In the genomic region with DNA sequence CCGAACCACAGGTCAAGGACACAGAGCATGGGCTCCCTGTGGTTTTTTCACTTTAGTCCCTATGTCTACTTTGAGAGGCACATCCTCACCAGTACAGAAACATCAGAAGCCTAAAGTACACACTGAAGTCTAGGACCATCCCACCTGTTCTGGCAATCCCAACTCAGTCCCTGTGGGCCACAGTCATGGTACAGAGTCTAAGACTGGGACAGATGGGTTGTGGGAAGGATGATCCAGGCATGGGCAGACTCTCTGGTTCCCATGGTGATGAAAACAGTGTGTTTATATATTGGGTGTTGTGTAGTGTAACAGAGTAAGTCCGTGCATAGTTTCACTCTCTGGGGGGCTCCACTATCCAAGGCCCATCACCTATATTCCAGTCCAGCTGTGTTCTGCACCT, we compare ENCODE assay signal across 18 mouse cellular contexts. TPM values are rescaled to one million over a fixed set of nuclear protein-coding genes. Genes with fewer than 3 reads are reported as not detected.
"Had no signal": no experiment of that assay in that cellular context is flagged by ENCODE, and none has a peak within 500 bp of the region (broad histone marks: within the 10 kb centered on the region; RNA-seq: fewer than 3 reads in every experiment).

No protein-coding gene starts in this region.

- H3K4me3 ChIP-seq: kidney, embryonic 15.5 days; left cerebral cortex, adult 2 months; limb, embryonic 15.5 days; liver, embryonic 12.5 days; megakaryocyte, embryonic 14.5 days; midbrain, embryonic 15.5 days; neural tube, embryonic 12.5 days had no signal

- H3K27me3 ChIP-seq: kidney, embryonic 15.5 days; limb, embryonic 15.5 days; liver, embryonic 12.5 days; megakaryocyte, embryonic 14.5 days; midbrain, embryonic 15.5 days; neural tube, embryonic 12.5 days had no signal

- H3K4me1 ChIP-seq: kidney, embryonic 15.5 days; liver, embryonic 12.5 days; megakaryocyte, embryonic 14.5 days; midbrain, embryonic 15.5 days; neural tube, embryonic 12.5 days had no signal

- ATAC-seq: inflammation-experienced regulatory T-cells, adult 6 months; liver, embryonic 12.5 days; midbrain, embryonic 15.5 days had no signal

- DNase-seq: kidney, adult 18-20 months; kidney, postnatal 14 days; lung, embryonic 14.5 days; lung, postnatal 10 days; thymus, adult 2 months; thymus, postnatal 25 days had no signal

- H3K9ac ChIP-seq: kidney, embryonic 15.5 days; limb, embryonic 15.5 days; liver, embryonic 12.5 days; lung, embryonic 14.5 days; midbrain, embryonic 15.5 days; neural tube, embryonic 12.5 days had no signal

- H3K27ac ChIP-seq: kidney, embryonic 15.5 days; left cerebral cortex, adult 2 months; limb, embryonic 15.5 days; liver, embryonic 12.5 days; macrophage; midbrain, embryonic 15.5 days; neural tube, embryonic 12.5 days had no signal

- H3K9me3 ChIP-seq: kidney, embryonic 15.5 days; limb, embryonic 15.5 days; liver, embryonic 12.5 days; megakaryocyte, embryonic 14.5 days; midbrain, embryonic 15.5 days; neural tube, embryonic 12.5 days had no signal

- H3K4me2 ChIP-seq: kidney, embryonic 15.5 days; limb, embryonic 15.5 days; liver, embryonic 12.5 days; lung, embryonic 14.5 days; midbrain, embryonic 11.5 days; midbrain, embryonic 15.5 days; neural tube, embryonic 12.5 days had no signal

- H3K36me3 ChIP-seq: kidney, embryonic 15.5 days; limb, embryonic 15.5 days; liver, embryonic 12.5 days; midbrain, embryonic 15.5 days; neural tube, embryonic 12.5 days had no signal

RNA-seq across cellular contexts. Expression of gene Thbs2, which starts 11.4 kb away (rescaled TPM):
- total RNA-seq: monocyte, adult 5-6 weeks; neutrophil, adult 5-6 weeks had no signal
- polyA plus RNA-seq: macrophage had no signal
